Mouse (Mus musculus): ENCODE results near the gene Catsperb. TPM values are rescaled to one million over a fixed set of nuclear protein-coding genes. Genes with fewer than 3 reads are reported as not detected.
"Not testable (repeated sequence)": the region's sequence is repeated elsewhere in the genome, so short reads cannot be mapped to it uniquely, and the experiment has no call there.

Gene Catsperb
- not detected for total RNA-seq (2021)
- long read RNA-seq, experiment 1, result 0 reads
- long read RNA-seq, experiment 2, result 0 reads

DNA sequence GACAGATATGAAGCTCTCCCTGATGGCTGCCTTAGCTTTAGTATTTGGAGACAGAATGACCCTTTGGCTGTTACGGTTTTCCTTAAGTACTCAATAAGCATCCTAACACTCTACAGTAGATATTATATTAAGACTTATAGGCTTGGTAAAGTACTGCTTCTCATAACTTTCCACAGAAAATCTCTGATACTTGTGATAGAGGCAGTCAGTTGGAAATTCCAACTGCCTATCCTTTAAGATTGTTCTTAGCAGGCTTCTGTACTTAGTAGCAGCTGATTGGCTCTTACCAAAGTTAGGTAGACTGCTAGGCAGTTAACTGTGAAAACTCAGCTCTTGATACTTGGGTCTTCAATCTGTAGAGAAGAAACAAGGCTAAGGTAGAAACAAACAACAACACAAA lies at the start of gene Catsperb:
Gene Catsperb, plus strand, starts transcription at position 301 of the 400 bp plus-strand sequence.
- not testable (repeated sequence) for H3K4me3 ChIP-seq
- intact Hi-C loops (cut with DNase I), result loop anchor here (2.0 kb wide), 1 partner anchor 242 kb away; no protein-coding TSS in a partner anchor

DNA sequence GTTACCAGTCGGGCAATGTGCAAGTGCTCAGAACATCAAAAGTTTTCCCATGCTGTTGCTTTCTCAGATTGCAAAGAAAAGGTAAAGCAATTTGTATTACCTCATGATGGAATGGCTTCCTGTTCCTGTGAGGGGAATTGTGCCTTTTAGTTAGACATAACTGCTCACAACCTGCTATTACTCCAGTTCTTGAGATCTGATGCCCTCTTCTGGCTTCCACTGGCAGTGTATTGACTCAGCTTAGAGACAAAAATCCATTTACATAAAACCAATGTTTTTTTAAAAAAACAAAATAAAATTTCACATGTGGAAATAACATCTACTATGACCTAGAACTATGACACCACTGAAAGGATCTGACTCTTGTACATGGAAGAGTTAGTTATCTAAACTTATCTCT lies 43.0 kb upstream of the Catsperb start:
- not testable (repeated sequence) for H3K27ac ChIP-seq; H3K4me3 ChIP-seq; DNase-seq (ENCODE audit: extremely low spot score in 1 of 2, low spot score in 2 of 2)
- intact Hi-C loops (cut with DNase I), result loop anchor here (2.0 to 5.0 kb wide), 2 partner anchors 239 to 424 kb away; no protein-coding TSS in a partner anchor
- TF ChIP-seq CTCF (IDR thresholded peaks at IDR 0.05), result peak; percentile 39

More for the DNA sequence above, at the start of gene Catsperb:
- not testable (repeated sequence) for DNase-seq (ENCODE audit: extremely low spot score in 1 of 2, low spot score in 2 of 2); H3K27ac ChIP-seq

DNA sequence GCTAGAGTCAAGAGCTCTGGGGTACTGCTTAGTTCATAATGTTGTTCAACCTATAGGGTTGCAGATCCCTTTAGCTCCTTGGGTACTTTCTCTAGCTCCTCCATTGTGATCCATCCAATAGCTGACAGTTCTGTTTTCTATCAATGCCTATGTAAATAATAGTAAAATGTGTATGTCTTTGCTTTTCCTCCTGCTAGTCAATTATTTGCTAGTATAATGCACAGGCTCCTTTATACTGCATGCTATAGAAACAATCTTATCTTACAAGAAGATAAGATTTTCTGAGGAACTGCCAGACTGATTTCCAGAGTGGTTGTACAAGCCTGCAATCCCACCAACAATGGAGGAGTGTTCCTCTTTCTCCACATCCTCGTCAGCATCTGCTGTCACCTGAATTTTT lies 23.0 kb upstream of the Catsperb start:
- DNase-seq (ENCODE audit: extremely low spot score in 1 of 2, low spot score in 2 of 2); H3K27ac ChIP-seq; H3K4me3 ChIP-seq; intact Hi-C loops (cut with DNase I): not testable (repeated sequence)

DNA sequence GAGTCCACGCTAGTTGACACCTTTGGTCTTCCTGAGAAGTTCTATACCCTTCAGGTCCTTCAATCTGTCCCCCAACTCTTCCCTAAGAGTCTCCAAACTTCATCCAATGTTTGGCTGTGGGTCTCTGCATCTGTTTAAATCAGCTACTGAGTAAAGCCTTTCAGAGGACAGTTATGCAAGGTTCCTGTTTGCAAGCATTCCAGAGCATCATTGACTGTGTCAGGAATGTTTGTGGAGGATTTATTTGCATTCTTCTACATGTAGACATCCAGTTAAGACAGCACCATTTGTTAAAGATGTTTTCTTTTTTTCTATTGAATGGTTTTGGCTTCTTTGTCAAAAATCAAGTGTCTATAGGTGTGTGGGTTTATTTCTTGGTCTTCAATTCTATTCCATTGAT lies 21.7 kb downstream of the Catsperb start:
- Histone ChIP-seq H3K4me3 (no peak overlapping the region), H3K27ac (no peak overlapping the region)
- DNase-seq (ENCODE audit: extremely low spot score in 1 of 2, low spot score in 2 of 2), result no peak
- TF ChIP-seq CTCF (IDR thresholded peaks at IDR 0.05), result no peak
- intact Hi-C loops (cut with DNase I), result no loop called here

DNA sequence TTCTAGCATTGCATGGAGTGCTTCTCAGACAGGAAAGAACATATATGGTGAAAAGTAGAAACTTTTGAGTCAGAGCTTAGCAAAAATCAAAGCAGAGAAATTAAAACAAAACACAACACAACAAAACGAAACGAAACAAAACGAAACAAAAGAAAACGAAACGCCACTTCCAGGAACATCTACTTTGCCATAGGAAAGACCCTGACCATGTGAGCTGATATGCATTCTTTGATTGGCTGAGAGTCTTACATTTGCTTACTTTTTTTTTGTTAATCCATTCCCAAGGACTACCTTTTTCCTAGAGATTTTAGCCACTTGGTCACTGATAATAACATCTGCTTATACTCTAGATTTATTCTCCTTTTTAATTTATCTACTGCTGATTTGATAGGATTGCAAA lies 57.6 kb downstream of the Catsperb start:
- H3K27ac ChIP-seq, result no peak overlapping the region
- H3K4me3 ChIP-seq, result no peak overlapping the region
- TF ChIP-seq CTCF (IDR thresholded peaks at IDR 0.05), result no peak
- DNase-seq (ENCODE audit: extremely low spot score in 1 of 2, low spot score in 2 of 2), result no peak
- intact Hi-C loops (cut with DNase I), result no loop called here

DNA sequence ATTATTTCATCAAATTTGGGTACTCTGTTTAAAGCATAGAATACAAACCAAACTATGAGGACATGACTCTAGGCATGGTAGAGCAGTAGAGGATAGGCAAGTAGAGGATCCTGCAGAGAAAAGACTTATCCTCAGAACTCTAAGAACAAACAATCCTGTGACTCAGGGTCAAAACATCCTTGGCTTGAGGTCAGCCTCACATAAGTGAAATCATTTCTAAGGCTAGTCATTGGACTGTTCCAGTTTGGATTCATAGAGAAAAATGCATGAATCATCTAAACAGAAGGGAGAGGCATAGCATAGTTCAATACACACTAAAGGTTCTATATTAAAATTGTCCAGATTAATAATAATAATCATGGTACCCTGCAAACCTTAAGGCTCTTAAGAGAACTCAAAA lies 79.1 kb downstream of the Catsperb start:
- no peak overlapping the region for H3K4me3 ChIP-seq
- no peak for TF ChIP-seq CTCF (IDR thresholded peaks at IDR 0.05)
- DNase-seq (ENCODE audit: extremely low spot score in 1 of 2, low spot score in 2 of 2), result no peak
- intact Hi-C loops (cut with DNase I), result no loop called here
- no peak overlapping the region for H3K27ac ChIP-seq

DNA sequence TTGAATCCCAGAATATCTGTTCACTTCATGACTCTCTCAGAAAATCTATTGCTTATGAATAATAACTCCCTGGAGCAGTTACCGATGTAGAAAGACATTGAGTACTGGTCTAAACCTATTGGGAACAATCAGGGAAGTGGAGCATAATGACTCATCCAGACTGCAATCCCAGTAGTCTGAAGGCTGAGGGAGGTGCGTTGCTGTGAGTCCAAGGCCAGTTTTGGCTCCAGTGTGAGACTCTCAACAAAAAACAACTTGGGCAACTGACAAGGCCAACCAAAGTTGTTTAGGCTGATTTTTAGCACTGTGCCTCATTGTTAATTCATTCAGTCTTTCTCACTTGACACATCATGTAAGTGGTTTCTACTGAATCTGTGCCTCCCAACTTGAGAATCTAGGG lies 106.9 kb downstream of the Catsperb start:
- intact Hi-C loops (cut with DNase I), result not testable (repeated sequence)

DNA sequence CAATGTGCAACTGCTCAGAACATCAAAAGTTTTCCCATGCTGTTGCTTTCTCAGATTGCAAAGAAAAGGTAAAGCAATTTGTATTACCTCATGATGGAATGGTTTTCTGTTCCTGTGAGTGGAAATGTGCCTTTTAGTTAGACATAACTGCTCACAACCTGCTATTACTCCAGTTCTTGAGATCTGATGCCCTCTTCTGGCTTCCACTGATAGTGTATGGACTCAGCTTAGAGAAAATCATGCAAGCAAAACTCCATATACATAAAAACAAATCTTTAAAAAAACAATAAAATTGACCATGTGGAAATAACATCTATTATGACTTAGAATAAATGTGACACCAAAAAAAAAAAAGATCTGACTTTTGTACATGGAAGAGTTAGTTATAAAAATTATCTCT lies 202.2 kb downstream of the Catsperb start:
- TF ChIP-seq CTCF (IDR thresholded peaks at IDR 0.05), result peak; percentile 45
- intact Hi-C loops (cut with DNase I), result loop anchor here (5.0 to 10.0 kb wide), 2 partner anchors 484 to 672 kb away; no protein-coding TSS in a partner anchor
- not testable (repeated sequence) for H3K27ac ChIP-seq; DNase-seq (ENCODE audit: extremely low spot score in 1 of 2, low spot score in 2 of 2); H3K4me3 ChIP-seq

More for the DNA sequence above, 106.9 kb downstream of the Catsperb start:
- not testable (repeated sequence) for H3K27ac ChIP-seq; DNase-seq (ENCODE audit: extremely low spot score in 1 of 2, low spot score in 2 of 2); H3K4me3 ChIP-seq

DNA sequence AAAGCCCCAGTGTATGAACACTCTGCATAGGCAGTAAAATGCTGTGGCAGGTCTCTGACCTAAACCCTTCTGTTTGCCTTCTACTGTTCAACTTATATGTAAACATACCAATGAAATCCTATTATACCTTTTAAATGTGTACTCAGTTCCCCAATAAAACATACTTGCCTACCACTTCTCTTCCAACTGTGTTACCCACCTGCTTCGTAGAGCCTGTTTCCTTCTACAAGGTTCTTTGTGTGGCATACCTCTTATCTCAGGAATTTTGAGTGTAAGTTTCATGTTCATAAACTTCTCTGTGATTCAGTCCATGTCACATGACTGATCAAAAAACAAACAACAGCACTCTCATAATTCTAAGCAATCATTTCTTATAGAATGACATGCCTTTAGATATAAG lies 228.7 kb downstream of the Catsperb start:
- no peak for TF ChIP-seq CTCF (IDR thresholded peaks at IDR 0.05)
- intact Hi-C loops (cut with DNase I), result no loop called here
- no peak for DNase-seq (ENCODE audit: extremely low spot score in 1 of 2, low spot score in 2 of 2)
- Histone ChIP-seq H3K27ac (no peak overlapping the region), H3K4me3 (no peak overlapping the region)

DNA sequence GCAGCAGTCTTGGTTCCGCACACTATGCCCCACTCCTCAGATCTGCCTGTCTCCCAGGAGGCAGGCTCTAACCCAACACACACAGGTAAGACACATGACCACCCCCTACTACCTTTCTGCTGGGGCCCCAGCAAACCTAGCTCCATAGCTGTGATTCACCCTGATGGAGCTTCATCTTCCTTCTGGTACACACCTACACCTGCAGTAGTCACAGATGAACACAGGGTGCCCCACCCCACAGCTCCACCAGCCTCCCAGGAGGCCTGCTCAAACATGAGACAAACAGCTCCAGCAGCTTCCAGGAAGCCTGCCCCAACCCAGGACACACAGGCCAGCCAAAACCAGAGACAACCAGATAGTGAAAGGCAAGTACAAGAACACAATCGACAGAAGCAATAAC lies 263.0 kb downstream of the Catsperb start:
- DNase-seq (ENCODE audit: extremely low spot score in 1 of 2, low spot score in 2 of 2), result no peak
- no peak for TF ChIP-seq CTCF (IDR thresholded peaks at IDR 0.05)
- Histone ChIP-seq H3K4me3 (no peak overlapping the region), H3K27ac (no peak overlapping the region)
- intact Hi-C loops (cut with DNase I), result no loop called here

Small RNA genes lying within 50 kb of the gene (microRNA-seq; reads per million reads assigned to microRNA genes)
- gene Gm24542, result 0 reads per million in 2 experiments
